Mouse (Mus musculus) T-helper 1 cell (primary cell): ENCODE measurements around the gene Mrps36.
"Not testable (repeated sequence)": the region's sequence is repeated elsewhere in the genome, so short reads cannot be mapped to it uniquely, and the experiment has no call there.

Source experiments
- in situ Hi-C: fragments of 300-600 bp; cut with MboI, MseI; formaldehyde crosslinking; loops from one replicate; pipeline ENCODE4 v1.15.1; 2025; ENCODE audit warnings: high pct_unique_total_duplicates

Gene Mrps36

DNA sequence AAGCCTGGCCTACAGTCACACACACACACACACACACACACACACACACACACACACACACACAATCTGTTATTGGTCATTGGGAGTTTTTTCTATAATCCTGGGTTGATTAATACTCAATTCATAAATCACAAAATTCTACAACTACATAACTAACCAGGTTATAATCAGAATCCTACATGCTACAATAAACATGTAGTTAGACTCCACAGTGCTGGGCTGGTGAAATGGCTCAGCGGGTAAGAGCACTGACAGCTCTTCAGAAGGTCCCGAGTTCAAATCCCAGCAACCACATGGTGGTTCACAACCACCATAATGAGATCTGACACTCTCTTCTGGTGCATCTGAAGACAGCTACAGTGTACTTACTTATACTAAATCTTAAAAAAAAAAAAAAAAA, 11.7 kb downstream of the Mrps36 start:
- in situ Hi-C loops = loop anchor here (10.0 kb wide), 1 partner anchor 1702 kb away; no protein-coding TSS in a partner anchor

GRCm38 (mm10) chr13:100731462-100732046, 12.9 kb downstream of the Mrps36 start:
- in situ Hi-C loops = loop anchor here (10.0 kb wide), 1 partner anchor 1703 kb away; no protein-coding TSS in a partner anchor

GRCm38 (mm10) chr13:100730861-100731176, 13.6 kb downstream of the Mrps36 start, which contains the start of gene Cdk7:
Gene Cdk7 (minus strand): TSS chr13:100730939.
- in situ Hi-C loops = loop anchor here (10.0 kb wide), 1 partner anchor 1704 kb away; no protein-coding TSS in a partner anchor

GRCm38 (mm10) chr13:100730153-100730860, 14.2 kb downstream of the Mrps36 start:
- in situ Hi-C loops = loop anchor here (10.0 kb wide), 1 partner anchor 1704 kb away; no protein-coding TSS in a partner anchor

DNA sequence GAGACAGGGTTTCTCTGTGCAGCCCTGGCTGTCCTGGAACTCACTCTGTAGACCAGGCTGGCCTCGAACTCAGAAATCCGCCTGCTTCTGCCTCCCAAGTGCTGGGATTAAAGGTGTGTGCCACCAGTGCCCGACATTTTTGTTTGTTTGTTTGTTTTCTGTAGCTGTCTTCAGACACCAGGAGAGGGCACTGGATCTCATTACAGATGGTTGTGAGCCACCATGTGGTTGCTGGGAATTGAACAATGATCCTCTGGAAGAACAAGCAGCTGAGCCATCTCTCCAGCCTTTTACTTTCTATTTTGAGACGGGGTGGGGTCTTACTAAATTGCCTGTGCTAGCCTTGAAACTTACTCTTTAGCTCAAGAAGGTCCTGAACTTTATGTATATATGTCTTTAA, 15.9 kb downstream of the Mrps36 start:
- in situ Hi-C loops = not testable (repeated sequence)

DNA sequence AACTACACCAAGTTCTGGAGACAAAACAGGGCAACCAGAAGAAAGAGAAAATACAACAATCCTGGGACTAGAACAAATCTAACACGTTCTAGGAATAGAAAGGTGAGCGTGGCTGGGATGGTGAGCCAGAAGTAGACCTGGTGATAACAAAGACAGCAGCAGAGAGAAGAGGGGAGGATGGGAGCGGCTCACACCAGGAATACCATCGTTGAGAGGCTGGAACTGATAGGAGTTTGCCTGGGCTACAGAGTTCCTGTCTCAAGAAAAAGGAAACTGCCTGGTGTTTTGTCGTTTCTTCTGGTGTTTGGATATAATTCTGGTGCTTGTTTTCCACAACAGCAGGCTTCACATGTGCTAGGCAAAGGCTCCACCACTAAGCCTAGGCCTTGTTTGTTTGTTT, 16.4 kb downstream of the Mrps36 start:
- in situ Hi-C loops = no loop called here

DNA sequence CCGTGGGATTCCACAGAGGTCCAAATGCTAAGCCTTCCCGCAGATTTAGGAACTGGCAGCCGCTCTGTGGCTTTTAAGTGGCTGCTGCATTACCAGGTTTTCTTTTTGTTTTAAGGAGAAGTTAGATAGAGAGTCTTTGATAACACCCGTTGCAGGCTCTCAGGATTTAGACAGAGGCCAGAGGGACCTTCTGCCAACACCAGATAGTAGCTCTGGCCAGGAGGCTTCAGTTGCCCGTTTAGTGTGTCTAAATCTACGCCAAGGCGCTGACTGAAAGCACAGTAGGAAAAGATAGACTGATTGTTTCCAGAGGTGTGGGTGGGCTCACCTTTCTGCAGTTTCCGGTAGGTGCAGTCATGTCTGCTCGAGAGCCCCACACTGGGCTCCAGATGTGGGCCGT, 19.3 kb downstream of the Mrps36 start:
- in situ Hi-C loops = no loop called here

DNA sequence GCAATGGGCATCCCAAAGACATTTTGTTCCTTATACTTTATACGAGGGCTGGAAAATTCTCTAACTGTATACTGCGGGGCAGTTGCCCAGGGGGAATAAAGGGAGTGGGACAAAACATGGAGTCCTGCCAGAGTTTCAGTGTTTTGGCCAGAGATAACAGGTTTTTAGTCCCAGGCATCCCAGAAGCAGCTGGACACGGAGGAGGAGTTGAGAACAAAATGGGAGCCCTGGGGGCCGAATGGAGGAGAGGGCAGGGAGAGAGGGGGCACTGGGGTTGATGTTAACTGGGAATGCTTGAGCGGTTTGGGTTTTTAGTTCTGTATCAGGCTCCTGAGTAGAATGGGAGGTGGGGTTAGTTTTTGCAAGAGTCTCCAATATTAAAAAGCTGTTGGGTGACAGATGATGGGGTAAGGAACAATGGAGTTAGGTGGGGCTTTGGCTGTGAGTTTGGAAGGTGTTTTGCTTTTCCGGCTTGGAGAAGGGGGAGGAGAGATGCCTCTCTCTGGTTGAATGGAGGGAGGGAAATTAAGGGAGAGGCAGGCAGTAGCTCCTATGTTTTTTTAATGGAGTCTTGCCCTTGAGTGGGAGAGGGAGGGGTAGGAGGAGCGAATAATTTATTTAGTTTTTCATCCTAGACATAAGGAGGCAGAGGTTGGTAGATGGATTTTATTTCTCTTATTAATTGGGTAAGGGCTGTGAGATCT, 20.3 kb downstream of the Mrps36 start:
- in situ Hi-C loops = no loop called here

DNA sequence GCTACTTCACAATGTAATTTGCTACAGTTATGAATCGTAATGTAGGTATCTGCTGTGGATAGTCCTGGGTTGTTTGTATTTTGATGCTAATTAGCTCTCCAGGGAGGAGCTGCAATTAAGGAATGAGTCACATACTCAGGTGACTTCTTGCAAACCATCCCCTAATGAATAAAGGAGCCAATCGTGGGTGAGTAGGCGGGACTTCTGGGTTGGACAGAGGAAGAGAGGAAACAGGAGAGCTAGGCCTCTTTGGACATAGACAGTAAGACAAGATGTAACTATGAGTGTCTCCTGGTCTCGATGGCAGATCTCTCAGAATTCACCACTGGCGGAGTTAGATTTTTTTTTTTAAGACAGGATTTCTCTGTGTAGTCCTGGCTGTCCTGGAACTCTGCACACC, 22.8 kb downstream of the Mrps36 start:
- in situ Hi-C loops = no loop called here

GRCm38 (mm10) chr13:100715467-100715866, 29.0 kb downstream of the Mrps36 start:
- in situ Hi-C loops = no loop called here

DNA sequence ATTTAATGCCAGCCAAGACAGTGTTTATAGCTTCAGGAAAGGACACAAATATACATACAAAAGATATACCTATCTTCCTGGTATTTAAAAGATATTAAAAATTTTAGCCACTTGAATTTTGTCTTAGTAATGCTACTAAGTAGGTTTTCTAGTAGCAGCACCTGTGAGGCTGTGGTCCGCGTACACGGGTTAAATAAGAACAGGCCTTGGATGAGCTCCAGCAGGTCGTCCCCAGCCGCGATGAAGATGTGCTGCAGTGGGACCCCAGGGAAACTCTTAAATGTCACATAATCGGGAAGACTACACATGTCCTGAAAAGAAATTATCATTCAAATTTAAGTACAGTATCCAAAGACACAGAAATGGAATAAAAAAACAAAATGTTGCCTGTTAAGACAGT, 38.3 kb downstream of the Mrps36 start:
- in situ Hi-C loops = no loop called here

DNA sequence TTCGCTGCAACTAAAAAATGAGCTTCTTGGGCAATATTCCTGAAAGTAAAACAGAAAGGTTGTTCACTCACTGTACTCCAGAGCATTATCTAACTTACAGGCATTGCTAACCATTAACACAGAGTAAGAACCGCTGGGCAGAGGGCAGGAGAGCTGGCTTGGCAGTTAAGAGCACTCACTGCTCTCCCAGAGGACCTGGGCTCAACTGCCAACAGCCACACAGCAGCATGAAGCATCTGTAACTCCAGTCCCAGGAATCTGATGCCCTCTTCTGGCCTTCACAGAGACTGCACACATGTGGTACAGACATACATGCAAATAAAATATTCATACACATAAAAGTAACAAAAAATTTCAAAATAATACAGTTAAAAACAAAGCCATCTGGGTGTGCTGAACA, 41.0 kb downstream of the Mrps36 start:
- in situ Hi-C loops = no loop called here

- in situ Hi-C loops = no loop called here
Measured at GRCm38 (mm10) chr13:100698866-100699265, 45.6 kb downstream of the Mrps36 start.

GRCm38 (mm10) chr13:100697541-100697940, 46.9 kb downstream of the Mrps36 start:
- in situ Hi-C loops = no loop called here

DNA sequence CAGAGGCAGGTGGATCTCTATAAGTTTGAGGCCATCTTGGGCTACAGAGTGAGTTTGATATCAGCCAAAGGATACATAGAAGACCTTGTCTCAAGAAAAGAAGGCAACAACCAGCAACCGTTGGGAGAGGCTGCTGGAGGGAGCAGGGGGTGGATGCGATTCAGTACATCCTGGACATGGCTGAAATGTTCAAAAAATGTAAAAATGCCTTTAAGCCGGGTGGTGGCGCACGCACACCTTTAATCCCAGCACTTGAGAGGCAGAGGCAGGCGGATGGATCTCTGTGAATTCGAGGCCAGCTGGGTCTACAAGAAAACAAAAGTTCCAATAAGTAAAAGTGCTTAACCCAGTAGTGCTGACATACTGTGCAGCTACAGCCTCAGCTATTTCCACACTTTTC, 56.9 kb downstream of the Mrps36 start:
- in situ Hi-C loops = no loop called here
